Mouse (Mus musculus): Measurements from ENCODE around the gene Insig1.

DNA sequence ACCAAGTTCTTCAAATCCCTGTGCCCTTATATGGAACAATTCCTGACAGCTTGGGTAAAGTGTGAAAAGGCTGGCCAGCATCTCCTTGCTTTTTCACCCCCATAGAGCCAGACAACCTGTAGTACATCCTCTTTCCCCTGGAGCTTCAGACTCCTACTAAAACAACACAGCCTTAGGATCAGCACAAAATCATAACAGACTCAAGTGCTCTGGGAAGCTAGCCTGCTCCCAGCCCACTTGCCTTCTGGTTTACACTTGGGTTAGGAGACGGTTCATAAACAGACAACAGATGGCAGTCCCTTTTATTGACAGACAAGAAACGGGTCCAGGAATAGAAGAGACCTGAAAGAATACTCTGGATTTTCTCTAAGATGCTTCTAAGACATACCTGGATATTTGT, 8.3 kb downstream of the Insig1 start:
- TF ChIP-seq CTCF (IDR thresholded peaks at IDR 0.05; ENCODE audit: extremely low read depth, insufficient read depth, low read length): no peak
- no peak for TF ChIP-seq POLR2A (IDR thresholded peaks at IDR 0.05; ENCODE audit: extremely low read depth, insufficient read depth, low read length)

Measured in cortical plate, adult 2 months (tissue).